24 mouse cellular contexts compared by ENCODE assay signal in the genomic region with DNA sequence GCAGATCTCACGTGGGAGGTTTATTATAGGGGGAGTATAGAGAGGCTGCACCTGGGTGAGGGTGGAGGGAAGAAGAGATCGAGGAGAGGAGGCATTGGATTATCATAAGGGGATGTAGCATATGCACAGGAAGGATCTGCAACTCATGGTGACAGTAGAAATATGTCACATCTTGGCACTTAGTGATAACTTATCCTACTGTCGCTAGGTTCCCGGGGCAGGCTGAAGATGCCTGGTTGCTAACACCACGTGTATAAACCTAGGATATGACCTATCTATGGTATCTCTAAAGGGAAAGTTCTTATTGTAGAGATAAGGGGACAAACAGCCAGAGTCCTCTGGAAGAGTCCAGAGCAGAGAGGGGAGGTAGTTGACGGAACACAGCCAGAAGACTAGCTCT. TPM values are rescaled to one million over a fixed set of nuclear protein-coding genes. Genes with fewer than 3 reads are reported as not detected.
A peak's percentile ranks its signal among the peaks of the same experiment; 100 is the strongest.
DNase-seq lines count a peak whose midpoint lies in the region; ATAC-seq and TF ChIP-seq lines count a peak whose summit lies in the region.
"Had no signal": no experiment of that assay in that cellular context is flagged by ENCODE, and none has a peak within 500 bp of the region (broad histone marks: within the 10 kb centered on the region; RNA-seq: fewer than 3 reads in every experiment).

No protein-coding gene starts in this region.

- H3K27me3 ChIP-seq in heart, embryonic 11.5 days (ENCODE audit: control insufficient read depth, insufficient read depth, low read length): no peaks in the 10 kb centered on the region
- no peaks in the 10 kb centered on the region for H3K27me3 ChIP-seq in megakaryocyte, embryonic 14.5 days (replicated peaks)
- peaks cover 3% of the 10 kb centered on the region for H3K27me3 ChIP-seq in G1E (ENCODE audit: insufficient read depth, low read length)
- no peaks in the 10 kb centered on the region for H3K27me3 ChIP-seq in kidney, embryonic 16.5 days (ENCODE audit: insufficient read depth, low read length)
- no peaks in the 10 kb centered on the region for H3K27me3 ChIP-seq in kidney, embryonic 14.5 days (ENCODE audit: control insufficient read depth, insufficient read depth, low read length)
- H3K27me3 ChIP-seq: embryonic facial prominence, embryonic 15.5 days; heart, embryonic 13.5 days; hindbrain, embryonic 13.5 days; intestine, embryonic 15.5 days; Patski had no signal

- H3K4me2 ChIP-seq in heart, embryonic 11.5 days: peak overlapping the region; percentile 27; the same call in 1 of the 2 replicates
- H3K4me2 ChIP-seq in kidney, embryonic 16.5 days (replicated peaks; ENCODE audit: low read depth, low read length): no peak overlapping the region
- no peak overlapping the region for H3K4me2 ChIP-seq in kidney, embryonic 14.5 days (replicated peaks; ENCODE audit: low read depth, low read length)
- H3K4me2 ChIP-seq: embryonic facial prominence, embryonic 15.5 days; heart, embryonic 13.5 days; hindbrain, embryonic 13.5 days; intestine, embryonic 15.5 days had no signal

- no peaks in the 10 kb centered on the region for H3K9me3 ChIP-seq in heart, embryonic 11.5 days (replicated peaks; ENCODE audit: control insufficient read depth, low read length)
- peaks cover 7% of the 10 kb centered on the region; the same call in 1 of the 2 replicates for H3K9me3 ChIP-seq in megakaryocyte, embryonic 14.5 days
- H3K9me3 ChIP-seq in G1E (replicated peaks): no peaks in the 10 kb centered on the region
- H3K9me3 ChIP-seq in kidney, embryonic 16.5 days (ENCODE audit: low read length): no peaks in the 10 kb centered on the region
- no peaks in the 10 kb centered on the region for H3K9me3 ChIP-seq in kidney, embryonic 14.5 days (ENCODE audit: control insufficient read depth, low read length)
- H3K9me3 ChIP-seq: embryonic facial prominence, embryonic 15.5 days; forebrain, embryonic 10.5 days; hindbrain, embryonic 13.5 days; intestine, embryonic 15.5 days had no signal

- no peak for ATAC-seq in heart, embryonic 11.5 days (replicated peaks; ENCODE audit: insufficient number of reproducible peaks, low FRiP score, low TSS enrichment)
- no peak for ATAC-seq in megakaryocyte, adult 5-6 weeks (ENCODE audit: poor library complexity, severe bottlenecking)
- peak; percentile 15; the same call in 1 of the 2 replicates for ATAC-seq in G1E (ENCODE audit: extremely low read depth, insufficient number of reproducible peaks, low FRiP score, poor library complexity, severe bottlenecking)
- ATAC-seq in kidney, embryonic 16.5 days (ENCODE audit: low FRiP score, low TSS enrichment): no peak
- ATAC-seq in kidney, embryonic 14.5 days (ENCODE audit: low FRiP score, low TSS enrichment): no peak
- ATAC-seq: activated CD4-positive, CD25-positive, alpha-beta regulatory T cell, adult 4 months; forebrain, embryonic 14.5 days; intestine, embryonic 15.5 days; Patski had no signal

- DNase-seq in heart, adult 18-20 months: no peak
- no peak for DNase-seq in G1E (ENCODE audit: low spot score)
- DNase-seq: adrenal gland, postnatal 14 days; cerebellum, adult 11-12 months; cerebellum, adult 9-10 months; cerebellum, postnatal 36 days; gastrocnemius, postnatal 36 days; heart, adult 2 months; heart, postnatal 4 days had no signal

- H3K9ac ChIP-seq in heart, embryonic 11.5 days (ENCODE audit: low read depth, low read length): no peak overlapping the region
- no peak overlapping the region for H3K9ac ChIP-seq in kidney, embryonic 16.5 days (replicated peaks; ENCODE audit: low read length)
- no peak overlapping the region for H3K9ac ChIP-seq in kidney, embryonic 14.5 days (ENCODE audit: low read depth, low read length)
- H3K9ac ChIP-seq: embryonic facial prominence, embryonic 15.5 days; heart, embryonic 13.5 days; hindbrain, embryonic 13.5 days; intestine, embryonic 15.5 days had no signal

- H3K4me3 ChIP-seq in heart, embryonic 11.5 days (ENCODE audit: low read depth, low read length): no peak overlapping the region
- peak overlapping the region; percentile 1 for H3K4me3 ChIP-seq in megakaryocyte, embryonic 14.5 days (replicated peaks)
- H3K4me3 ChIP-seq in G1E (ENCODE audit: low read depth, low read length): no peak overlapping the region
- H3K4me3 ChIP-seq in kidney, embryonic 16.5 days (ENCODE audit: low read length): no peak overlapping the region
- no peak overlapping the region for H3K4me3 ChIP-seq in kidney, embryonic 14.5 days (ENCODE audit: low read length)
- H3K4me3 ChIP-seq: embryonic facial prominence, embryonic 15.5 days; erythroblast, embryonic 14.5 days; forebrain, embryonic 10.5 days; heart, adult 2 months; heart, embryonic 13.5 days; hindbrain, embryonic 13.5 days; intestine, embryonic 15.5 days had no signal

- no peaks in the 10 kb centered on the region for H3K36me3 ChIP-seq in heart, embryonic 11.5 days (ENCODE audit: control insufficient read depth, insufficient read depth, low read length)
- no peaks in the 10 kb centered on the region for H3K36me3 ChIP-seq in megakaryocyte, embryonic 14.5 days (replicated peaks; ENCODE audit: low read length)
- no peaks in the 10 kb centered on the region for H3K36me3 ChIP-seq in G1E (replicated peaks)
- no peaks in the 10 kb centered on the region for H3K36me3 ChIP-seq in kidney, embryonic 16.5 days (ENCODE audit: insufficient read depth, low read length)
- no peaks in the 10 kb centered on the region for H3K36me3 ChIP-seq in kidney, embryonic 14.5 days (ENCODE audit: control insufficient read depth, insufficient read depth, low read length)
- H3K36me3 ChIP-seq: embryonic facial prominence, embryonic 15.5 days; forebrain, embryonic 10.5 days; heart, embryonic 13.5 days; hindbrain, embryonic 13.5 days; intestine, embryonic 15.5 days had no signal

- WGBS in heart, embryonic 11.5 days (ENCODE audit: insufficient replicate concordance): 5% methylated on average over 6 of the region's 6 CpGs
- whole genome bisulfite sequencing in kidney, embryonic 16.5 days: 14% methylated on average over 6 of the region's 6 CpGs
- WGBS in kidney, embryonic 14.5 days: 15% methylated on average over 6 of the region's 6 CpGs

- H3K4me1 ChIP-seq in heart, embryonic 11.5 days (ENCODE audit: control insufficient read depth, insufficient read depth, low read length): no peaks in the 10 kb centered on the region
- H3K4me1 ChIP-seq in megakaryocyte, embryonic 14.5 days: peaks cover 23% of the 10 kb centered on the region
- no peaks in the 10 kb centered on the region for H3K4me1 ChIP-seq in G1E (ENCODE audit: insufficient read depth, low read depth, low read length)
- no peaks in the 10 kb centered on the region for H3K4me1 ChIP-seq in kidney, embryonic 16.5 days (ENCODE audit: insufficient read depth, low read length)
- no peaks in the 10 kb centered on the region for H3K4me1 ChIP-seq in kidney, embryonic 14.5 days (ENCODE audit: control insufficient read depth, insufficient read depth, low read length)
- H3K4me1 ChIP-seq: embryonic facial prominence, embryonic 15.5 days; hindbrain, embryonic 13.5 days; intestine, embryonic 15.5 days had no signal

- TF ChIP-seq CTCF in G1E (IDR thresholded peaks at IDR 0.05; ENCODE audit: low read depth, low read length): no peak

- H3K27ac ChIP-seq in heart, embryonic 11.5 days (ENCODE audit: low read depth, low read length): no peak overlapping the region
- no peak overlapping the region for H3K27ac ChIP-seq in kidney, embryonic 16.5 days (ENCODE audit: low read length)
- no peak overlapping the region for H3K27ac ChIP-seq in kidney, embryonic 14.5 days (ENCODE audit: low read depth, low read length)
- H3K27ac ChIP-seq: embryonic facial prominence, embryonic 15.5 days; forebrain, embryonic 10.5 days; heart, adult 2 months; heart, embryonic 13.5 days; hindbrain, embryonic 13.5 days; intestine, embryonic 15.5 days had no signal

RNA-seq across cellular contexts. Expression of gene Oscar, which starts 30.2 kb away (rescaled TPM):
- 0.21 and 0.56 TPM in 2 replicates for polyA plus RNA-seq in heart, embryonic 11.5 days (2014; fragmentation: Nextera tagmentation; extraction: Ambion mirVana)
- not detected for total RNA-seq in heart, adult 18-20 months (2021)
- 1.4 TPM in 1 of 2 replicates, not detected in the other for polyA plus RNA-seq in megakaryocyte, embryonic 14.5 days (2012; ENCODE audit: insufficient read depth, low replicate concordance)
- not detected in 2 replicates for total RNA-seq in megakaryocyte, adult 5-6 weeks (2015)
- total RNA-seq in megakaryocyte, adult 5-6 weeks (2017): not detected in 2 replicates
- total RNA-seq in G1E (2014; fragmentation: Nextera tagmentation) (not detected in 2 replicates), G1E (2017) (0.05 and 0.06 TPM in 2 replicates)
- not detected in 2 replicates for polyA plus RNA-seq in G1E (2012)
- polyA plus RNA-seq in kidney, embryonic 16.5 days (2015; fragmentation: Nextera tagmentation; extraction: Ambion mirVana): 0.25 and 0.36 TPM in 2 replicates
- polyA plus RNA-seq in kidney, embryonic 14.5 days (2014; fragmentation: Nextera tagmentation; extraction: Ambion mirVana): 0.15 and 0.39 TPM in 2 replicates
- total RNA-seq: adrenal gland, postnatal 14 days; gastrocnemius, adult 8-10 months; gastrocnemius, postnatal 36 days had no signal
- polyA plus RNA-seq: activated CD4-positive, CD25-positive, alpha-beta regulatory T cell, adult 4 months; erythroblast, embryonic 14.5 days; forebrain, embryonic 10.5 days; heart, embryonic 13.5 days had no signal

RNA-seq across cellular contexts. Expression of gene Ndufa3, which starts 31.4 kb away (rescaled TPM):
- polyA plus RNA-seq in heart, embryonic 11.5 days (2014; fragmentation: Nextera tagmentation; extraction: Ambion mirVana): 621 and 642 TPM in 2 replicates
- 1,000 to 10,000 TPM; 1,902 to 1,920 TPM for total RNA-seq in heart, adult 18-20 months (2021)
- 16.3 and 87.7 TPM in 2 replicates for polyA plus RNA-seq in megakaryocyte, embryonic 14.5 days (2012; ENCODE audit: insufficient read depth, low replicate concordance)
- 263 and 351 TPM in 2 replicates for total RNA-seq in megakaryocyte, adult 5-6 weeks (2015)
- total RNA-seq in megakaryocyte, adult 5-6 weeks (2017): 273 and 274 TPM in 2 replicates
- total RNA-seq in G1E (2014; fragmentation: Nextera tagmentation): 179 and 192 TPM in 2 replicates
- 234 and 290 TPM in 2 replicates for total RNA-seq in G1E (2017)
- polyA plus RNA-seq in G1E (2012): 18.5 and 18.9 TPM in 2 replicates
- 504 and 516 TPM in 2 replicates for polyA plus RNA-seq in kidney, embryonic 16.5 days (2015; fragmentation: Nextera tagmentation; extraction: Ambion mirVana)
- polyA plus RNA-seq in kidney, embryonic 14.5 days (2014; fragmentation: Nextera tagmentation; extraction: Ambion mirVana): 463 and 564 TPM in 2 replicates

RNA-seq across cellular contexts. Expression of gene Tfpt, which starts 44.0 kb away (rescaled TPM):
- 17.8 and 20.0 TPM in 2 replicates for polyA plus RNA-seq in heart, embryonic 11.5 days (2014; fragmentation: Nextera tagmentation; extraction: Ambion mirVana)
- total RNA-seq in heart, adult 18-20 months (2021): 10 to 100 TPM; 18.2 to 18.9 TPM
- polyA plus RNA-seq in megakaryocyte, embryonic 14.5 days (2012; ENCODE audit: insufficient read depth, low replicate concordance): 31.4 and 57.9 TPM in 2 replicates
- 20.8 and 30.4 TPM in 2 replicates for total RNA-seq in megakaryocyte, adult 5-6 weeks (2015)
- 23.8 and 28.4 TPM in 2 replicates for total RNA-seq in megakaryocyte, adult 5-6 weeks (2017)
- total RNA-seq in G1E (2014; fragmentation: Nextera tagmentation) (22.2 and 38.2 TPM in 2 replicates), G1E (2017) (29.1 and 40.2 TPM in 2 replicates)
- polyA plus RNA-seq in G1E (2012): 44.0 and 44.2 TPM in 2 replicates
- polyA plus RNA-seq in kidney, embryonic 16.5 days (2015; fragmentation: Nextera tagmentation; extraction: Ambion mirVana): 21.4 and 27.7 TPM in 2 replicates
- 24.2 and 34.9 TPM in 2 replicates for polyA plus RNA-seq in kidney, embryonic 14.5 days (2014; fragmentation: Nextera tagmentation; extraction: Ambion mirVana)

RNA-seq across cellular contexts. Expression of gene Prpf31, which starts 44.0 kb away (rescaled TPM):
- polyA plus RNA-seq in heart, embryonic 11.5 days (2014; fragmentation: Nextera tagmentation; extraction: Ambion mirVana): 67.6 and 78.3 TPM in 2 replicates
- 10 to 100 TPM; 22.4 to 26.0 TPM for total RNA-seq in heart, adult 18-20 months (2021)
- polyA plus RNA-seq in megakaryocyte, embryonic 14.5 days (2012; ENCODE audit: insufficient read depth, low replicate concordance): 7.5 and 49.6 TPM in 2 replicates
- total RNA-seq in megakaryocyte, adult 5-6 weeks (2015): 15.1 and 21.1 TPM in 2 replicates
- total RNA-seq in megakaryocyte, adult 5-6 weeks (2017): 51.0 and 66.7 TPM in 2 replicates
- total RNA-seq in G1E (2014; fragmentation: Nextera tagmentation) (34.4 and 43.3 TPM in 2 replicates), G1E (2017) (97.9 and 104 TPM in 2 replicates)
- 52.6 and 59.2 TPM in 2 replicates for polyA plus RNA-seq in G1E (2012)
- 115 and 118 TPM in 2 replicates for polyA plus RNA-seq in kidney, embryonic 16.5 days (2015; fragmentation: Nextera tagmentation; extraction: Ambion mirVana)
- 89.4 and 114 TPM in 2 replicates for polyA plus RNA-seq in kidney, embryonic 14.5 days (2014; fragmentation: Nextera tagmentation; extraction: Ambion mirVana)

RNA-seq across cellular contexts. Expression of gene Cnot3, which starts 59.3 kb away (rescaled TPM):
- 42.2 and 43.5 TPM in 2 replicates for polyA plus RNA-seq in heart, embryonic 11.5 days (2014; fragmentation: Nextera tagmentation; extraction: Ambion mirVana)
- total RNA-seq in heart, adult 18-20 months (2021): 10 to 100 TPM; 17.8 to 23.0 TPM
- polyA plus RNA-seq in megakaryocyte, embryonic 14.5 days (2012; ENCODE audit: insufficient read depth, low replicate concordance): 518 and 624 TPM in 2 replicates
- 119 and 123 TPM in 2 replicates for total RNA-seq in megakaryocyte, adult 5-6 weeks (2015)
- 23.5 and 36.8 TPM in 2 replicates for total RNA-seq in megakaryocyte, adult 5-6 weeks (2017)
- 245 and 285 TPM in 2 replicates for total RNA-seq in G1E (2014; fragmentation: Nextera tagmentation)
- 13.9 and 20.7 TPM in 2 replicates for total RNA-seq in G1E (2017)
- 506 and 556 TPM in 2 replicates for polyA plus RNA-seq in G1E (2012)
- 65.3 and 71.6 TPM in 2 replicates for polyA plus RNA-seq in kidney, embryonic 16.5 days (2015; fragmentation: Nextera tagmentation; extraction: Ambion mirVana)
- 67.3 and 74.0 TPM in 2 replicates for polyA plus RNA-seq in kidney, embryonic 14.5 days (2014; fragmentation: Nextera tagmentation; extraction: Ambion mirVana)
